Mouse (Mus musculus): ENCODE measurements around the gene Lsm5.

DNA sequence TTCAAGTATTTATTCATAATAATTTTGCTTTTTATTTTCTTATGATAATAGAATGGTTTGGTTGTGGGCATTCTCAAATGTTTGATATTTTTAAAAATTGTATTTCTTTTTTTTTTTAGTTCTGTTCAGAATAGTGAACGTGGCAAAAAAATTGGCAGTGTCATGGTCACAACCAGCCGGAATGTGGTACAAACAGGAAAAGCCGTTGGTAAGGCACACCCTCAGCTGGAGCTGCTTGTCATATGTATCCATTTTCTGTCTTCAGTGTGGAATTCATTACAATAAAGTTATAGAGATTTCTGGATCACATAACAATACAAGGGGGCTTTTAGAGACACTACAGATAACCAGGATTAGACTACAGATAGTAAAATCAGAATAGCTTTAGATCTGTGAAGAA, 49.2 kb upstream of the Lsm5 start:
- no peak for TF ChIP-seq CTCF (conservative IDR thresholded peaks at IDR 0.05; ENCODE audit: low read length)
- TF ChIP-seq NANOG (IDR thresholded peaks at IDR 0.05; ENCODE audit: borderline replicate concordance, low read length) = no peak
